Mouse (Mus musculus): Measurements from ENCODE around the gene Polr2a. TPM values are rescaled to one million over a fixed set of nuclear protein-coding genes. Genes with fewer than 3 reads are reported as not detected.
"Not testable (repeated sequence)": the region's sequence is repeated elsewhere in the genome, so short reads cannot be mapped to it uniquely, and the experiment has no call there.

Polr2a gene
- polyA plus RNA-seq, 1 experiment from 2014 or later: 14.8 TPM

GRCm38 (mm10) chr11:69703814-69704612, 54.4 kb downstream of the Polr2a start:
- H3K4me1 ChIP-seq (ENCODE audit: control insufficient read depth, insufficient read depth, low read length): no peaks in the 10 kb centered on the region
- no peak overlapping the region for H3K27ac ChIP-seq (ENCODE audit: low read length)
- no peak overlapping the region for H3K4me2 ChIP-seq (ENCODE audit: low read depth, low read length)
- ATAC-seq: no peak
- H3K4me3 ChIP-seq (ENCODE audit: low read length): no peak overlapping the region
- no peaks in the 10 kb centered on the region for H3K27me3 ChIP-seq (replicated peaks; ENCODE audit: control insufficient read depth, insufficient read depth, low read length)
- WGBS: 61% methylated on average over 8 of the region's 8 CpGs
- no peak overlapping the region for H3K9ac ChIP-seq (ENCODE audit: low read depth, low read length)
- H3K36me3 ChIP-seq (ENCODE audit: control insufficient read depth, insufficient read depth, low read length): no peaks in the 10 kb centered on the region
- H3K9me3 ChIP-seq (ENCODE audit: control insufficient read depth, low read length): no peaks in the 10 kb centered on the region

- H3K4me2 ChIP-seq (ENCODE audit: low read depth, low read length); H3K4me3 ChIP-seq (ENCODE audit: low read length); ATAC-seq; H3K36me3 ChIP-seq (ENCODE audit: control insufficient read depth, insufficient read depth, low read length); H3K27ac ChIP-seq (ENCODE audit: low read length); H3K4me1 ChIP-seq (ENCODE audit: control insufficient read depth, insufficient read depth, low read length); H3K27me3 ChIP-seq (replicated peaks; ENCODE audit: control insufficient read depth, insufficient read depth, low read length); H3K9ac ChIP-seq (ENCODE audit: low read depth, low read length); H3K9me3 ChIP-seq (ENCODE audit: control insufficient read depth, low read length): not testable (repeated sequence)
- 66% methylated on average over 2 of the region's 3 CpGs for WGBS
Observed at GRCm38 (mm10) chr11:69703381-69703780, 55.1 kb downstream of the Polr2a start.

DNA sequence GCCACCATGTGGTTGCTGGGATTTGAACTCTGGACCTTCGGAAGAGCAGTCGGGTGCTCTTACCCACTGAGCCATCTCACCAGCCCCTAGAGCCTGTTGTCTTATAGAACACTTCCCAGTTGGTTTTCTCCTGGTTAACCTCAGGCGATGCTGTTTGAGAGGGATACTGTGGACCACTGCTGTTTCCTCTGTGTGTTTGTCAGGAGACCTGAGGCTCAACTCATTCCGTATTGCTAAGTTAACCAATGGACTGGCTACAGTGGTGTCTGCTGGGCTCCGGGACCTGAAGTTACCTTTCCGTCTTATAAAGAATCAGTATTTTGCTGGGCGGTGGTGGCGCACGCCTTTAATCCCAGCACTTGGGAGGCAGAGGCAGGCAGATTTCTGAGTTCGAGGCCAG, 55.6 kb downstream of the Polr2a start:
- not testable (repeated sequence) for H3K4me1 ChIP-seq (ENCODE audit: control insufficient read depth, insufficient read depth, low read length); H3K27ac ChIP-seq (ENCODE audit: low read length); H3K9ac ChIP-seq (ENCODE audit: low read depth, low read length); H3K36me3 ChIP-seq (ENCODE audit: control insufficient read depth, insufficient read depth, low read length); ATAC-seq; H3K4me2 ChIP-seq (ENCODE audit: low read depth, low read length); H3K9me3 ChIP-seq (ENCODE audit: control insufficient read depth, low read length); H3K27me3 ChIP-seq (replicated peaks; ENCODE audit: control insufficient read depth, insufficient read depth, low read length); H3K4me3 ChIP-seq (ENCODE audit: low read length)
- WGBS: 95% methylated on average over 9 of the region's 10 CpGs

DNA sequence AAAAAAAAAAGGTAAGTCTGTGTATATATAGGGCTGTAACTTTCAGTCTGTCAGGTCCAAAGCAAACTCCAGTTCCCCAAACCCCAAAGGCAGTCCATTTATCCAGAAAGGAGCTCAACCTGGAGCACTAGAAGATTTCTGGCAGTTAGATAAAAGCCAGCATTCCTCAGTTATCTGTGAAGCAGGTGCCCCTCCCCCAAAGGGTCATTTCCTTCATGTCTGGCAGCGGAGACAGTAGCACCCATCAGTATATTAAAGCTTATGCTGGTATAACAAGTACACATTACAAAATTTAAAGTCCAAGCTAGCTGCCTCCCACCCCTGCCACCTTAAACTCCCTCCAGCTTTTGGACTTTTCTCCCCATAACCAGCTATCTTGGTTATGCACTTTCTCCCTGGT, 58.8 kb downstream of the Polr2a start:
- Histone ChIP-seq H3K9me3 (ENCODE audit: control insufficient read depth, low read length) (no peaks in the 10 kb centered on the region), H3K36me3 (ENCODE audit: control insufficient read depth, insufficient read depth, low read length) (no peaks in the 10 kb centered on the region), H3K4me3 (ENCODE audit: low read length) (no peak overlapping the region), H3K27me3 (replicated peaks; ENCODE audit: control insufficient read depth, insufficient read depth, low read length) (no peaks in the 10 kb centered on the region), H3K4me1 (ENCODE audit: control insufficient read depth, insufficient read depth, low read length) (peaks cover 4% of the 10 kb centered on the region), H3K4me2 (ENCODE audit: low read depth, low read length) (no peak overlapping the region), H3K27ac (ENCODE audit: low read length) (no peak overlapping the region), H3K9ac (ENCODE audit: low read depth, low read length) (no peak overlapping the region)
- WGBS: 19% methylated on average over 1 of the region's 1 CpGs
- no peak for ATAC-seq

DNA sequence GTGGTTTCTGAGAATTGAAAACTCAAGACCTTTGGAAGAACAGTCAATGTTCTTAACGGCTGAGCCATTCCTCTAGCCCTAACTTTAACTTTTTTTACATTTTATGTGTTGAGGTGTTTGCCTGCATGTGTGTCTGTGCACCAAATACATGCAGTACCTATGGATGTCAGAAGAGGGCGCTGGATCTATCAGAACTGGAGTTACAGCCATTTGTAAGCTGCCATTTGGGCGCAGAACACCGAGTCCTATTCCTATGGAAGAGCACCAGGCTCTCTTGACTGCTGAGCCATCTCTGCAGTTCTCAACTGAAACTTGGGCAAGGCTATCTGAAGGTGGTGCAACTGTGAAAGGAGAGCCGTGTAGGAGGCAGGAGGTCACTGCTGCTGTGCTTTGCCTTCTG, 59.9 kb downstream of the Polr2a start:
- Histone ChIP-seq H3K9me3 (ENCODE audit: control insufficient read depth, low read length) (no peaks in the 10 kb centered on the region), H3K27me3 (replicated peaks; ENCODE audit: control insufficient read depth, insufficient read depth, low read length) (no peaks in the 10 kb centered on the region), H3K9ac (ENCODE audit: low read depth, low read length) (no peak overlapping the region), H3K27ac (ENCODE audit: low read length) (no peak overlapping the region), H3K4me2 (ENCODE audit: low read depth, low read length) (no peak overlapping the region), H3K36me3 (ENCODE audit: control insufficient read depth, insufficient read depth, low read length) (no peaks in the 10 kb centered on the region), H3K4me1 (ENCODE audit: control insufficient read depth, insufficient read depth, low read length) (peaks cover 4% of the 10 kb centered on the region), H3K4me3 (ENCODE audit: low read length) (no peak overlapping the region)
- ATAC-seq: no peak
- 69% methylated on average over 5 of the region's 5 CpGs for WGBS

GRCm38 (mm10) chr11:69697396-69697795, 61.0 kb downstream of the Polr2a start:
- H3K4me3 ChIP-seq (ENCODE audit: low read length): no peak overlapping the region
- no peak overlapping the region for H3K4me2 ChIP-seq (ENCODE audit: low read depth, low read length)
- H3K4me1 ChIP-seq (ENCODE audit: control insufficient read depth, insufficient read depth, low read length): peaks cover 9% of the 10 kb centered on the region
- WGBS: 87% methylated on average over 3 of the region's 3 CpGs
- H3K27me3 ChIP-seq (replicated peaks; ENCODE audit: control insufficient read depth, insufficient read depth, low read length): no peaks in the 10 kb centered on the region
- no peak overlapping the region for H3K27ac ChIP-seq (ENCODE audit: low read length)
- H3K9ac ChIP-seq (ENCODE audit: low read depth, low read length): no peak overlapping the region
- no peak for ATAC-seq
- H3K36me3 ChIP-seq (ENCODE audit: control insufficient read depth, insufficient read depth, low read length): no peaks in the 10 kb centered on the region
- no peaks in the 10 kb centered on the region for H3K9me3 ChIP-seq (ENCODE audit: control insufficient read depth, low read length)

GRCm38 (mm10) chr11:69695361-69696181, 62.9 kb downstream of the Polr2a start, which contains the start of the genes Tnfsf12 and Tnfsfm13:
Gene Tnfsf12, minus strand, starts transcription at chr11:69695849.
Gene Tnfsfm13, minus strand, starts transcription at chr11:69696098.
- peak within 1 kb of the TSS; percentile 90 for H3K4me2 ChIP-seq (ENCODE audit: low read depth, low read length)
- H3K4me3 ChIP-seq (ENCODE audit: low read length): peak within 1 kb of the TSS; percentile 62
- peak within 1 kb of the TSS; percentile 63 for H3K27ac ChIP-seq (ENCODE audit: low read length)
- ATAC-seq: peak; percentile 77
- WGBS: 7% methylated on average over 35 of the region's 41 CpGs
- H3K4me1 ChIP-seq (ENCODE audit: control insufficient read depth, insufficient read depth, low read length): peaks cover 9% of the 10 kb centered on the region
- no peaks in the 10 kb centered on the region for H3K27me3 ChIP-seq (replicated peaks; ENCODE audit: control insufficient read depth, insufficient read depth, low read length)
- H3K36me3 ChIP-seq (ENCODE audit: control insufficient read depth, insufficient read depth, low read length): no peaks in the 10 kb centered on the region
- peak within 1 kb of the TSS; percentile 81 for H3K9ac ChIP-seq (ENCODE audit: low read depth, low read length)
- no peaks in the 10 kb centered on the region for H3K9me3 ChIP-seq (ENCODE audit: control insufficient read depth, low read length)

DNA sequence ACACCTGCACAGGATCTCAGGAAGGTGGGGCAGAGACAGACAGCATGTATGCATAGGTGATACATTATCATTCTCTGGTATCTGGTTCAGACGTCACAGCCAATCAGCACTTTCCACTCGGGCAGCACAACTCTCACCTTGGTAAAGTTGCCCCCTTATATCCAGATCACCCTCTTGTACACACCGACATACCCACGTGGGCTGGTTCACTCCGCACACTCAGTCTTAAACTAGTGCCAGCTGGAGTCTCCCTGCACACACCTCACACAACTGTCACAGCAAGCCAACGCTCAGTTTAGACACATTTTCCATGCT, 63.4 kb downstream of the Polr2a start:
- Histone ChIP-seq H3K9ac (ENCODE audit: low read depth, low read length) (peak overlapping the region; percentile 81), H3K4me1 (ENCODE audit: control insufficient read depth, insufficient read depth, low read length) (peaks cover 9% of the 10 kb centered on the region), H3K27ac (ENCODE audit: low read length) (peak overlapping the region; percentile 63; the same call in 1 of the 2 replicates), H3K9me3 (ENCODE audit: control insufficient read depth, low read length) (no peaks in the 10 kb centered on the region), H3K4me2 (ENCODE audit: low read depth, low read length) (peak overlapping the region; percentile 90), H3K27me3 (replicated peaks; ENCODE audit: control insufficient read depth, insufficient read depth, low read length) (no peaks in the 10 kb centered on the region), H3K36me3 (ENCODE audit: control insufficient read depth, insufficient read depth, low read length) (no peaks in the 10 kb centered on the region), H3K4me3 (ENCODE audit: low read length) (peak overlapping the region; percentile 62)
- 29% methylated on average over 6 of the region's 6 CpGs for WGBS
- ATAC-seq: no peak

GRCm38 (mm10) chr11:69693421-69693965, 64.9 kb downstream of the Polr2a start:
- Histone ChIP-seq H3K9me3 (ENCODE audit: control insufficient read depth, low read length) (no peaks in the 10 kb centered on the region), H3K9ac (ENCODE audit: low read depth, low read length) (no peak overlapping the region), H3K27me3 (replicated peaks; ENCODE audit: control insufficient read depth, insufficient read depth, low read length) (no peaks in the 10 kb centered on the region), H3K27ac (ENCODE audit: low read length) (no peak overlapping the region), H3K4me1 (ENCODE audit: control insufficient read depth, insufficient read depth, low read length) (peaks cover 9% of the 10 kb centered on the region), H3K4me3 (ENCODE audit: low read length) (no peak overlapping the region), H3K36me3 (ENCODE audit: control insufficient read depth, insufficient read depth, low read length) (no peaks in the 10 kb centered on the region), H3K4me2 (ENCODE audit: low read depth, low read length) (no peak overlapping the region)
- WGBS: 62% methylated on average over 11 of the region's 11 CpGs
- no peak for ATAC-seq

All from intestine, embryonic 16.5 days (tissue).